Mouse (Mus musculus): Measurements from ENCODE around the gene Rd3. TPM values are rescaled to one million over a fixed set of nuclear protein-coding genes. Genes with fewer than 3 reads are reported as not detected.
A peak's percentile ranks its signal among the peaks of the same experiment; 100 is the strongest.

Rd3 gene
- 0.31 and 0.42 TPM in 2 replicates for polyA plus RNA-seq (2015; fragmentation: Nextera tagmentation; extraction: Ambion mirVana)

- H3K4me3 ChIP-seq (ENCODE audit: low read length): no peak within 1 kb of the TSS
- no peaks in the 10 kb centered on the region for H3K36me3 ChIP-seq (ENCODE audit: control insufficient read depth, insufficient read depth, low read length)
- no peaks in the 10 kb centered on the region for H3K9me3 ChIP-seq (ENCODE audit: control insufficient read depth, low read length)
- H3K4me1 ChIP-seq (ENCODE audit: control insufficient read depth, insufficient read depth, low read length): peaks cover 11% of the 10 kb centered on the region
- H3K27me3 ChIP-seq (replicated peaks; ENCODE audit: control insufficient read depth, insufficient read depth, low read length): no peaks in the 10 kb centered on the region
- no peak within 1 kb of the TSS for H3K9ac ChIP-seq (ENCODE audit: low read depth, low read length)
- ATAC-seq: peak; percentile 65
- no peak within 1 kb of the TSS for H3K27ac ChIP-seq (ENCODE audit: low read length)
- 38% methylated on average over 5 of the region's 5 CpGs for WGBS
- no peak within 1 kb of the TSS for H3K4me2 ChIP-seq (ENCODE audit: low read depth, low read length)
Observed at GRCm38 (mm10) chr1:191977187-191977586, at the start of gene Rd3. Gene Rd3, plus strand, starts transcription at chr1:191977370.

GRCm38 (mm10) chr1:191928345-191928744 is 48.8 kb upstream of the Rd3 start:
- H3K4me3 ChIP-seq (ENCODE audit: low read length): no peak overlapping the region
- WGBS: 70% methylated on average over 7 of the region's 7 CpGs

GRCm38 (mm10) chr1:191929065-191929464 is 48.1 kb upstream of the Rd3 start:
- Histone ChIP-seq H3K9me3 (ENCODE audit: control insufficient read depth, low read length) (no peaks in the 10 kb centered on the region), H3K4me1 (ENCODE audit: control insufficient read depth, insufficient read depth, low read length) (no peaks in the 10 kb centered on the region), H3K4me2 (ENCODE audit: low read depth, low read length) (no peak overlapping the region), H3K36me3 (ENCODE audit: control insufficient read depth, insufficient read depth, low read length) (no peaks in the 10 kb centered on the region), H3K27ac (ENCODE audit: low read length) (no peak overlapping the region), H3K27me3 (replicated peaks; ENCODE audit: control insufficient read depth, insufficient read depth, low read length) (no peaks in the 10 kb centered on the region), H3K9ac (ENCODE audit: low read depth, low read length) (no peak overlapping the region), H3K4me3 (ENCODE audit: low read length) (no peak overlapping the region)
- ATAC-seq: no peak
- WGBS: 77% methylated on average over 8 of the region's 8 CpGs

More at GRCm38 (mm10) chr1:191928345-191928744, 48.8 kb upstream of the Rd3 start:
- H3K27ac ChIP-seq (ENCODE audit: low read length): no peak overlapping the region
- no peaks in the 10 kb centered on the region for H3K27me3 ChIP-seq (replicated peaks; ENCODE audit: control insufficient read depth, insufficient read depth, low read length)
- no peak overlapping the region for H3K9ac ChIP-seq (ENCODE audit: low read depth, low read length)
- H3K9me3 ChIP-seq (ENCODE audit: control insufficient read depth, low read length): no peaks in the 10 kb centered on the region
- H3K36me3 ChIP-seq (ENCODE audit: control insufficient read depth, insufficient read depth, low read length): no peaks in the 10 kb centered on the region
- peak; percentile 38; the same call in 1 of the 2 replicates for ATAC-seq
- H3K4me1 ChIP-seq (ENCODE audit: control insufficient read depth, insufficient read depth, low read length): no peaks in the 10 kb centered on the region
- H3K4me2 ChIP-seq (ENCODE audit: low read depth, low read length): no peak overlapping the region

- H3K4me1 ChIP-seq (ENCODE audit: control insufficient read depth, insufficient read depth, low read length): no peaks in the 10 kb centered on the region
Observed at GRCm38 (mm10) chr1:191929897-191930524, 47.2 kb upstream of the Rd3 start.

GRCm38 (mm10) chr1:191930525-191931105 is 46.6 kb upstream of the Rd3 start:
- Histone ChIP-seq H3K27me3 (replicated peaks; ENCODE audit: control insufficient read depth, insufficient read depth, low read length) (no peaks in the 10 kb centered on the region), H3K27ac (ENCODE audit: low read length) (no peak overlapping the region), H3K9ac (ENCODE audit: low read depth, low read length) (no peak overlapping the region), H3K4me3 (ENCODE audit: low read length) (no peak overlapping the region), H3K4me2 (ENCODE audit: low read depth, low read length) (no peak overlapping the region), H3K9me3 (ENCODE audit: control insufficient read depth, low read length) (no peaks in the 10 kb centered on the region), H3K4me1 (ENCODE audit: control insufficient read depth, insufficient read depth, low read length) (no peaks in the 10 kb centered on the region), H3K36me3 (ENCODE audit: control insufficient read depth, insufficient read depth, low read length) (no peaks in the 10 kb centered on the region)
- ATAC-seq: no peak
- 83% methylated on average over 3 of the region's 3 CpGs for WGBS

More at GRCm38 (mm10) chr1:191929897-191930524, 47.2 kb upstream of the Rd3 start:
- Histone ChIP-seq H3K27ac (ENCODE audit: low read length) (no peak overlapping the region), H3K9ac (ENCODE audit: low read depth, low read length) (no peak overlapping the region), H3K4me3 (ENCODE audit: low read length) (no peak overlapping the region), H3K36me3 (ENCODE audit: control insufficient read depth, insufficient read depth, low read length) (no peaks in the 10 kb centered on the region), H3K27me3 (replicated peaks; ENCODE audit: control insufficient read depth, insufficient read depth, low read length) (no peaks in the 10 kb centered on the region), H3K4me2 (ENCODE audit: low read depth, low read length) (no peak overlapping the region), H3K9me3 (ENCODE audit: control insufficient read depth, low read length) (no peaks in the 10 kb centered on the region)
- no peak for ATAC-seq
- WGBS: 71% methylated on average over 12 of the region's 12 CpGs

GRCm38 (mm10) chr1:191932286-191932985 is 44.7 kb upstream of the Rd3 start:
- no peak overlapping the region for H3K4me3 ChIP-seq (ENCODE audit: low read length)
- no peak for ATAC-seq

GRCm38 (mm10) chr1:191932986-191933632 is 44.1 kb upstream of the Rd3 start:
- Histone ChIP-seq H3K27me3 (replicated peaks; ENCODE audit: control insufficient read depth, insufficient read depth, low read length) (no peaks in the 10 kb centered on the region), H3K9ac (ENCODE audit: low read depth, low read length) (no peak overlapping the region), H3K4me3 (ENCODE audit: low read length) (no peak overlapping the region), H3K9me3 (ENCODE audit: control insufficient read depth, low read length) (no peaks in the 10 kb centered on the region), H3K27ac (ENCODE audit: low read length) (no peak overlapping the region), H3K36me3 (ENCODE audit: control insufficient read depth, insufficient read depth, low read length) (no peaks in the 10 kb centered on the region), H3K4me2 (ENCODE audit: low read depth, low read length) (no peak overlapping the region), H3K4me1 (ENCODE audit: control insufficient read depth, insufficient read depth, low read length) (no peaks in the 10 kb centered on the region)
- ATAC-seq: peak; percentile 62; the same call in 1 of the 2 replicates
- WGBS: 74% methylated on average over 4 of the region's 4 CpGs

More at GRCm38 (mm10) chr1:191932286-191932985, 44.7 kb upstream of the Rd3 start:
- H3K36me3 ChIP-seq (ENCODE audit: control insufficient read depth, insufficient read depth, low read length): no peaks in the 10 kb centered on the region
- no peaks in the 10 kb centered on the region for H3K4me1 ChIP-seq (ENCODE audit: control insufficient read depth, insufficient read depth, low read length)
- H3K4me2 ChIP-seq (ENCODE audit: low read depth, low read length): no peak overlapping the region
- 65% methylated on average over 8 of the region's 8 CpGs for WGBS
- no peaks in the 10 kb centered on the region for H3K9me3 ChIP-seq (ENCODE audit: control insufficient read depth, low read length)
- H3K9ac ChIP-seq (ENCODE audit: low read depth, low read length): no peak overlapping the region
- no peak overlapping the region for H3K27ac ChIP-seq (ENCODE audit: low read length)
- H3K27me3 ChIP-seq (replicated peaks; ENCODE audit: control insufficient read depth, insufficient read depth, low read length): no peaks in the 10 kb centered on the region

- H3K9me3 ChIP-seq (ENCODE audit: control insufficient read depth, low read length): no peaks in the 10 kb centered on the region
- H3K27me3 ChIP-seq (replicated peaks; ENCODE audit: control insufficient read depth, insufficient read depth, low read length): no peaks in the 10 kb centered on the region
- WGBS: 75% methylated on average over 6 of the region's 6 CpGs
- peaks cover 9% of the 10 kb centered on the region for H3K4me1 ChIP-seq (ENCODE audit: control insufficient read depth, insufficient read depth, low read length)
- H3K4me3 ChIP-seq (ENCODE audit: low read length): no peak overlapping the region
- H3K4me2 ChIP-seq (ENCODE audit: low read depth, low read length): no peak overlapping the region
- H3K27ac ChIP-seq (ENCODE audit: low read length): no peak overlapping the region
- no peaks in the 10 kb centered on the region for H3K36me3 ChIP-seq (ENCODE audit: control insufficient read depth, insufficient read depth, low read length)
- H3K9ac ChIP-seq (ENCODE audit: low read depth, low read length): no peak overlapping the region
- no peak for ATAC-seq
Observed at GRCm38 (mm10) chr1:191943638-191944037, 33.5 kb upstream of the Rd3 start.

- WGBS: 96% methylated on average over 8 of the region's 8 CpGs
- Histone ChIP-seq H3K36me3 (ENCODE audit: control insufficient read depth, insufficient read depth, low read length) (no peaks in the 10 kb centered on the region), H3K27me3 (replicated peaks; ENCODE audit: control insufficient read depth, insufficient read depth, low read length) (no peaks in the 10 kb centered on the region), H3K27ac (ENCODE audit: low read length) (no peak overlapping the region), H3K4me2 (ENCODE audit: low read depth, low read length) (no peak overlapping the region), H3K9ac (ENCODE audit: low read depth, low read length) (no peak overlapping the region), H3K4me3 (ENCODE audit: low read length) (no peak overlapping the region), H3K4me1 (ENCODE audit: control insufficient read depth, insufficient read depth, low read length) (peaks cover 9% of the 10 kb centered on the region), H3K9me3 (ENCODE audit: control insufficient read depth, low read length) (no peaks in the 10 kb centered on the region)
- no peak for ATAC-seq
Observed at GRCm38 (mm10) chr1:191945341-191945740, 31.8 kb upstream of the Rd3 start.

Measured in intestine, embryonic 16.5 days (tissue).